Mouse (Mus musculus) frontal cortex, postnatal 10 days (tissue): ENCODE data around the gene Zan.
"Not testable (repeated sequence)": the region's sequence is repeated elsewhere in the genome, so short reads cannot be mapped to it uniquely, and the experiment has no call there.

Source experiments
- DNase-seq, 2 experiments: peaks; one replicate each; pipeline ENCODE4 v3.0.0; 2022; ENCODE audit warnings: low spot score in 2 of 2, mixed read lengths in 1 of 2

The Zan gene

DNA sequence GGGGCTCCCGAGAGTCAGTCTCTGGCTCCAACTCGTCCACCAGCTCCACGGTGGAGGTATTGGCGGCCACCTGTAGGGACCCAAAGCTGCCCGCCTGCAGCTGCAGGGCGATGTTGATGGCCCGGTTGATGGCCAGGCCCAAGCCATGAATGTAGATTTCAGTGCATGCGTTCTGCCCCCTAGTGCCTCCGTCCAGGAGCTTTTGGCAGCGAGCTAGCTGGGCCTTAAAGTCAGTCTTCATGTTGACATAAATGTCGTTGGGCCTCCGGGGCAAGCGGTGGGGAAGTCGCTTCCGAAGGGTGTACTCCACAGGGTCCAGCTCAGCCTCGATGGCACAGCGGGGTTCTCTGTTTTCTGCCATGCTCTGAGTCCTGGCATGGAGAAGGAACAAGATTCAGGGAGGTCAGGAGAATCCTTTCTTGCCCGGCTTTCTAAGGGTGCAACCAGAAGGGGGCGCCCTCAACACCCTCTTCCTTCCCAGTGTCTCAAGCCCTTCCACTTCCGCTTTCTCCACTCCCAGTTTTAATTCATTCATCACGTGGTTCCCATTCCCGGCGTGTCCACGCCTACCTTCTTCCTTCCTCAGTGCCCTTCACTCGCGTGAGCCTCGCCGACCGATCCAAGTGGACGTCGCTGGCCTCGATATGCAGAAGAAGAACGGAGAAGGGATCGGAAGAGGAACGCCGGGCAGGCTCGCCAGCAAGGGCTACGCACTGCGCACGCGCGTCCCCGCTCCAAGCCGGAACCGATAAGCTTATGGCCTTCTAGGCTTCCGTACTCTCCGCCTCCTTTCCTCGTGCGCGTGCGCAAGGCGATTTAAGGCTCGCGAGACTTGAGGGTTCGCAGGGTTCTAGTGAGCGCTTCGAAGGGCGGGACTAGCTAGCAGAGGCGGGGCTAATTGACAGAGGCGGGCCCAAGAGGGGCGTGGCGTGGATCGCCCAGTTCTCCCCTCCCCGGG is 25.1 kb upstream of the Zan start, which contains the start of gene Pop7:
Pop7 (minus strand) TSS at position 810 of the 958 bp plus-strand sequence.
- peak; percentile 99 to 100 for DNase-seq

DNA sequence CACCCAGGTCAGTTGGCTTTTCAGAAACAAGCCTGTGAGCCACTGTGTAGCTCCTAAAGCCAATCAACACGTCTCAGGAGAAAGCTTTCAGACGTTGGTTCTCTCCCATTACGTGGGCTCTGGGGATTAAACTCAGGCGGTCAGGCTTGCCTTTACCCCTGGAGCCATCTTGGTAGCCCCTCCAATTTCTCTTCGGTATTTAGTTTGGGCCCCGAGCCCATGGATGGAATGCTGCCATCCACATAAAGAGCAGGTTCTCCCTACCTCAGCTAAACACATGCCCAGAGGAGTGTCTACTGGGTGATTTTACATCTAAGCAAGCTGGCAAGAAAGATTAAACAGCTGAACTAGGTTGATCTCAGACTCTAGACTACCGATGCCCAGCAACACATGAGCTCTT is 23.3 kb upstream of the Zan start:
- DNase-seq: no peak

DNA sequence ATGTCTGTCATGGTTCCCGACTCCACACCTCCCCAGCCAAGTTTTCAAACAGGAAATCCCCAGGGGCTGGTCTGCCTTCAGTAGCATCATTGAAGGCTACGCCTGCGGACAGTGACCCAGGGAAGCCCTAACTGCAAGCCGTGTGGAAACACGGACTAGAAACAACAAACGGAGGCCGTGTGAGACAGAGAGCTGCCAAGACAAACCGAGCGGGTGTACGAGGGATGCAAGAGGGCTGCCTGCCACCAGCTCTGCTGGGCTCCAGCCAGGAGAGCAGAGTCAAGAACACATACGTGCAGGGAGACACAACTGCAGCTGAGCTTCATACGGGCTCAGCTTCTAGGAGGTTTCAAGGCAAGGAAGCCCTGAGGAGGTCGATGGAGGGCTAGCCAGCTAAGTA is 17.0 kb upstream of the Zan start:
- no peak for DNase-seq

DNA sequence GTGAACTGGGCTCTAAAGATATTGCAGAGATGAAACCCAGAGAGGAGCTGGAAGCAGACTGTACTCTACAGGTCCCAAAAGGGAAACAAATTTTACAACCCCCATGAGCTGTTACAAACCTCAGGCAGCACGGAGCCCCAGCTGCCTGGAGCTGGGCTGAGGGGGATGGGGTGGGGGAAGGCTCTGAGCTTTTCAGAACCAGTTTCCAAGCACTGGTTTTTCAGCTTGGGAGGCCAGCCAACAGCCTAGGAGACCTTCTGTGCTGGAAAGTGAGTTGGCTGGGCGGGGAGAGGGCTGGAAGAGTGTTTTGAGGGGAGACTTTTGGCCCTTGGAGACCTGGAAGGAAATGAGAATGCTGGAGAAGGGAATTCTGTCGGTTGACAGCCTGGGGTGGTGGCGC is 14.7 kb upstream of the Zan start:
- DNase-seq: peak in 1 of 2 experiments; percentile 26

DNA sequence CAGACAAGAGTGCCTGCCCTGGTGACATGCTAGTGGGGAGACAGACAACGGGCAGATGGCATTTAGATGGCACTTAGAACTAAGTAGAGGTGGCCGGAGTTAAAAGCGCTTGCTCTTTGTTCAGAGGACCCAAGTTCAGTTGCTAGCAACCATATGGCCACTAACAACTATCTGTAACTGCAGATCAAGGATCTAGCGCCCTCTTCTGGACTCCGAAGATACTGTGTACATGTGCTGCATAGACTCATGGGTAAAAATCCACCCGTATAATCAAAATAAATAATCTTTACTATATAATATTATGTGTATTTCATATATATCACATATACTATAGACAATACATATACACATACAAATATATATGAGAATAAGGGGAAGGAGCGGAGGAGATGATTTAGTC is 10.8 kb upstream of the Zan start:
- DNase-seq: no peak

DNA sequence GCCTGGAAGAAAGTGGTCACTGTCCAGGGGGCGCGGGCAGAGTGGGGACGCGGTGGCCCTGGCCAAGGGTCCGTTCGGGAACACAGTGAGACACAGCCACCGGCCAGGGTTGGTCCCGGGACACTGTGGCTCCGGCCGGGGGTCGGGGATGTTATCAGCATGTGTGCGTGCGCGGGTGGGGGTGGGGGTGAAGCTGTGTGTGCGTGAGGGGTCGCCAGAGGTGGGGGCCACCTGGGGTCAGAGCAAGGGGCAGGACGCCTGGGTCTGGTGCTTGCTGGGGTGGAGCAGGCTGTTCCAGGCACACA is 8.9 kb upstream of the Zan start:
- no peak for DNase-seq

DNA sequence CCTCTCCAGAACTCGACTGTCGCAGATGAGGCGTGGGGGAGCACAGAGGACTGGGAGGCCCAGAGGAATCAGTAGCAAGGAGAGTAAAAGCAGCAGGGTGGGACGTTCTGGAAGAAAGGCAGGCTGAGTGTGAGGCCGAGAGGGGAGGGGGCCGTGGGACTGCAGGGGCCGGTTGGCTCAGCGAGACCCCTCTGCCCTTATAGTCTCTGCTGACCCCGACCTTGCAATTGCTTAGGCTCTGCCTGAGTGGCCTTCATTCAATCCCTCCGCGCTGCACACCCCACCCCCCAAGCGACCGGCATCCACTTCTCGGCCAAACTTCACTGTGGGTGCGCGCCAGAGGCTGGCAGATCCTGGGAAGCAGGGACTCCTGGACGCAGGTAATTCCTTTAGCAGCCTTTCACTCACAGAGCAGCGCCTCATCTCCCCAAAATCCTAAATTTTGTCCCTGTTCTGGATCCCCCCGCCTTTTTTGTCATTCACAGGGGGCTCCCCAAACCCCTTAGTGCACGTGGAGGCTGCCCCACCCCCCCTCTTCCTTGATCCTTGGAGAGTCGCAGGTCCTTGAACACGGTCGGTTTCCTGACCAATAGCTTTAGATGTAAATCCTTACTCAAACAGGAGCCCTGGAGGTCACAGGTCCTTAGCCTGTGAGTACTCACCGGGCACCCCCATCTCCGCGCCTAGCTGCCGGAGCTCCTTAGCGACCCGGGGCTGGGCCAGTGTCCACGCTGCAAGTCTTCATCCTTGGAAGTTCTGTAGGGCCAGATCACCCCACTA is 8.4 kb upstream of the Zan start:
- no peak for DNase-seq

DNA sequence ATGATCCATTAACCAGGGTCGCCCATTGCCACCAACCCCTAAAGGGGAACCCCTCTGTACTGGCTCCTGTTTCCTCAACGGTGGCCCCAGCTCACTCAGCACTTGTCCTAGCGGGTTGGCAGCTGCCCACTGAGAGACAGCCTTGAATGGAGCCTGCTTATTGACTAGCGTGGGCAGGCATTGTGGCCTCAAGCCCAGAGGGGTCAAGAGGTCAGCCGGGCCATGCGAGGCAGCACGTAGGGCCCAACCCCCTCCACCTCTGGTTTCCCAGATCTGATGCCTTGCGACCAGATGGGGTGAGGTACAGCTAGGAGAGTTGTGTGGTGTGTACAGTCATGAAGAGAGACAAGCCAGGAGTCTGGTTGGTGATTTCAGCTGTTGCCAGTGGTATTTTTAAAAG is 5.0 kb upstream of the Zan start:
- peak in 1 of 2 experiments; percentile 17 for DNase-seq

DNA sequence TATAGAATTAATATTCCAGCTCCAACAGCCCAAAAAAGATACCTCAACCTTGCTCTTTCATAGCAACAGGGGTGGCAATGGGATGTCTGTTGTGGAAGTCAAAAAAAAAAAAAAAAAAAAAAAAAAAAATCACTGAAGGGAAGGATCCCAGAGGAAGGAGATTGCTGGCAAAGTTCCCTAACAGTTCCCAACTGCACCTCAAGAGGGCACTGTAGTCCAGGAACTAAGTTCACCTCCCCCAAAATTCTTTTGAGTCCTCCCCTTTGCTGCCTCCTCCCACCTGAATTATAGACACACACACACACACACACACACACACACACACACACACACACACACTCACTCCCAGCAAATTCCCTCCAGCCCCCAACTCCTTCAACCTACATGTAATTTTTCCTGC is 4.3 kb upstream of the Zan start:
- DNase-seq: peak; percentile 41 to 65

DNA sequence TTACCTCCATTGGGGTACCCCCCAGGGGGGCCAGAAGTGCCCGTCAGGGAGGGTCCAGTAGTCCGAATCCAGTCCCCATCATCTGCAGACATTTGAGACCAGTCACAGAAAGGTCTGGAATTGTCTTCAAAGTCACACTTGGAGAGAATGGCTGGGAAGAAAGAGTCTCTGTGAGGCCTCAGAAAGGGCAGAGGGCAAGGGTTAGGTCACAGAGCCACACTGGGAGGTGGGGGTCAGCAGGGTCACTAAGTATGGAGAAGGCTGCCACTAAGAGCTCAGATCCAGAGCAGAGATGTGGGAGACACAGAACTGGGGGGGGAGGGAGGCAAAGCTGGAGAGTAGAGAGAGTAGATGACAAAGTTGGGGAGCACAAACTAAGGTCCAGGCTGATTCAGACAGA is 2.5 kb downstream of the Zan start:
- no peak for DNase-seq

DNA sequence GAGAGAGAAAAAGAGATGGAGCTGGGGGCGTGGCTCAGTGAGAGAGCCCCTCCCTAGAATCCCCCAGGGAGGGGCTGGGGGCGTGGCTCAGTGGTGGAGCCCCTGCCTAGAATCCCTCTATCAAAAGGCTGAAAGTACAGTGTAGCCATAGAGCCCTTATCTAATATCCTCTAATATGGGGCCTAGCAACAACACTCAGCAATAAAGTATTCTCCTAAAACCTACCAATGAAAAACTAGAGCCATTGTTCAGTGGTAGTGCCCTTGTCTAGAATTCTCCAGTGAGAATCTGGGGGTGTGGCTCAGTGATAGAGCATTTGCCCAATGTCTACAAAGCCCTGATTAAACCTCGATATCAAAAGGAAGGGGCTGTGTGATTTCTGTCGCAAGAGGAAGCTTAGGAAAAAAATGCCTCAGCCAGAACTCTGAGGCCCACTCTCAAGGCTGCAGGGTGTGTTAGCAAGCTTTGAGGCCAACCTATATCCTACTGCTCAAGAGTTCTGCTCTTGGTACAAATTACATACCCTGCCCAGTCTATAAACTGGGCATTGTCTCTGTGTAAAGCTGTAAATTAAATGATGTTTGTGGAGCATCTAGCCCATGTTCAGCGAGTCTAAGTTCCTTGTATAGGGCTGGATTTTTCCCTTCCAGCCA is 4.5 kb downstream of the Zan start:
- no peak for DNase-seq

DNA sequence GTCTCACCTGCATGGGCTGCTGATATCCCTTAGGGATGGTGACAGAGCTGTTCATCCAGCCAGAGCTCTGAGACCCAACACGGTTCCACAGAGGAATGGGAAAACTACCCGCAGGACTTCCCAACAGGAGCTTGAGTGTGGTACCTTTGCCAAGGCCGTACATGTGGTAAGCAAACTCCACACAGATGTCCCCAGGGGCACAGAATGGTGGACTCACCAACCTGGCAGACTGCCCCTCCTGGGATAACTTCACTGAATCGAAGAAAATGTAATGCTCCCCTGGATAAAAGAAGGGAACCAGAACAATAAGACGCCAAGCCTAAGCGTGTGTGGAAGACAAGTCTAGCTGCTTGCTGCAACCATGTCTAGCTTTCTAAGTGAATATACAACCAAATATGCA is 9.9 kb downstream of the Zan start:
- DNase-seq: no peak

DNA sequence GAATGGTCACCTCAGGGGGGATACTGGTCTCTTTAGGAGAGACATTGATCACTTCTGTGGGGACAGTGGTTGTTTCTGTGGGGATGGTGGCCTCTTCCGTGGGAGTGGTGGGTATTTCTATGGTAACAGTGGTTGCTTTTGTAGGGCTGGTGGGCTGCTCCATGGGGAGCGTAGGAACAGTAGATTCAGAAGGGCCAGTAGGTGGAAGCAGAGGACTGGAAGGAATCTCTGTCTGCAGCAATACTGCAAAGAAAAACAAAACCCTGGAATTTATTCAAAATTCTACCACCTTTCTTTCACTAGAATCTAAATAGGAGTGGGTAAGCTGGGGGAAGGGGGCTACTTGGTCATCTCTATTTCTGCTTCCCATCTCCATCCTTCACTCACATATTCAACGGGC is 11.8 kb downstream of the Zan start:
- DNase-seq: peak in 1 of 2 experiments; percentile 12

DNA sequence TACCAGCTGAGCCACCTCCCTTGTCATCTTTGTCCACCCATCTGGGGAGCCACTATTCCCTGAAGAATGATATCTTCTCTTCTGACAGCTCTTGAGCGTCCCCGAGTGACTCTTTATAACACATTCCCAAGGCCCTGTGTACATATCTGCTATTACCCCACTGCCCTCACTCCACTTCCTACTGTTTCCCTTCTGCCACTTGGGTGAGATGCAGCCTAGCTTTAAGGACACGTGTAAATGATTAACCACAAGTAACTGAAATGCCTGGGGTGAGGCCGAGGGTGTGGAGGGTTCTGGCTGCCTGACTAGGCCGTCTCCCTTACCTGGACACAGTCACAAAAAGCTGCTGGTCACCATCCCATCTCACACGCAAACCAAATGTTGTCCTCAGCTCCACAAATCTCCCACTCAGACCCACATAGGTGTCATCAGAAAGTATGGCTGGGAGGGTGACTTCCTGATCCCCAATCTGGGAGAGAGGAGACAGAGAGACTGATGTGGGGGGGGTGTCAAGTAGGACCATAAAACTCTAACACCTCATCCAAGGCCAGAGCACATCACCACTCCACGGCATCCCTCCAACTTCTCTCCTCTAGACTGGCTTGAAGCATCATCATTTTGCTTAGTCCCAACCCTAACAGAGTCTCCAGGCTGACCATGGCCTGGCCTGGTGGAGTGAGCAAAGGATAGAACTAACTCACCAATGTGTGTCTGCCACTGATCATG is 20.8 kb downstream of the Zan start:
- no peak for DNase-seq

DNA sequence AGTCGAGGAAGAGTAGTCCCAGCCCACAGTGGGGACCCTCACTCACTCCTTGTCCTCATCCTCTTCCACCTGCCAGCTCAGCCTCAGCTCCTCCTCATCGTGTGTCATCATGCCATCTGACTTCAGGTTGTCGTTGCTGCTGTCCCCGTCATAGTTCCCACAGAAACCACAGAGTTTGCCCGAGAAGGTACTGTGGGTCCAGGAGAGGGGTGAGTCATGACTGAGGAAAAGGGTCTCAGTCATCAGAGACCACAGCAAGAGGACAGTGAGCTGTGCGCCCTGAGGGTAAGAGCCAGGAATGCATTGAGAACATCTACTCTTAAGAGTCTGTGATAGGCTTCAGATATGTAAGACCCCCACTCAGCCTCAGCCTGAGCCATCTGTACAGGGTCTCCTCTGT is 21.7 kb downstream of the Zan start:
- DNase-seq: no peak

DNA sequence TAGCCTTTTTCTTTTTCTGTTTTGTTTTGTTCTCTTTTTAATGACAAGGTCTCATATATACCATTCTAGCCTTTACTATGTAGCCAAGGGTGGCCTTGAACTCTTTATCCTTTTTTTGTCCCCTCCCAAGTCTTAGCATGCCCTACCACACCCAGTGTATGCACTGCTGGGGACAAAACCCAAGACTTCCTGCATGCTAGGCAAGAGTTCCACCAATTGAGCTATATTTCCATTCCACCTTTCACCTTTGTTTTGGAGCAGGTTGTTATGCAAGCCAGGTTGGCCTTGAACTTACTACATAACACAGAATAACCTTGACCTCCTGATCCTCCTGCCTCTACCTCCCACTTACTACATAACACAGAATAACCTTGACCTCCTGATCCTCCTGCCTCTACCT is 31.3 kb downstream of the Zan start:
- no peak for DNase-seq

DNA sequence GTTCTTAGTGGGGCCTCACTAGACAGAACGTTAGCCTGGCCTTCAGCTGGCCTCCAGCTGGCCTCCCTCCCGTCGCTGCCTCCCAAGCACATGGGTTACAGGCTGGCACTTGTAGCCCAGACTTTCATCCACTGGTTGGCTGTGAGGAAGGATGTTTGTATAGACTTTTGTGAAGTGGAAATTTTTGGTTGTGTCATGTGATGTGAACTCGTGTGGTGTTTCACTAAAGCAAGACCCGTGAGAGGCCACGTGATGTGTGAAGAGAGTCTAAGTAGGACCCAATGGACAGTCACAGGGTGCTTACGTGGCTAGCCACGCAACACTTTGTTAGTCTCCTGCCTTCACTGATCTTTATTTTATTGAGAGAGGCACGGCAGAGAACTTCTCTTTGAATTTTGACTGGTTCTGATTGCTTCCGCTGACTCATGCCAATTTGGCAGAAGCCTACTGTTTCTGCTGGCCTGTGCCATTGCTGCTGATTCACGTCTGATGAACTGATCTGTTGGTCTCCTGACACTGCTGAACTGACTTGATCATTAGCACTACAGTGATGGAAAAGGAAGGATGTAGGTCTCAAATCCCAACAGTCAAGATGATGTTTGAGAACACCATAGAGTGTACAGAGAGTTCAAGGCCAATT is 36.5 kb downstream of the Zan start:
- DNase-seq: no peak

DNA sequence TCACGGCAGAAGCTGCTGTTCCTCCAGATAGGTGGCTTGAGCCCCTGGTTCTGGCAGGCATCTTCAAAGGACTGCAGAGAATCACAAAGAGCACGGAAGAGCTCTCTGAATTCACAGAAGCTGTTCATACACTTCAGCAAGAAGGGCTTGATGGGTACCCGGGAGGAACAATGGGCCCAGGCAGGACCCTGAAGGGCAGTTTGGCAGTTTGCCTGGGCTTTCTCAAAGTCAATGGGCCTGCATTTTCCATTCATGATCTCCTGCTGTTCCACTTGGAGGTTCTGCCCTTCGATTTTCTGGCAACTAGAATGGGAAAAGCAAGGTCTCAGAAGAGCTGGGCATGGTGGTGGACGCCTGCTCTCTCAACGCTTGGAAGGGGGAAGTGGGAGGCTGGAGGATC is 43.0 kb downstream of the Zan start:
- DNase-seq: no peak

DNA sequence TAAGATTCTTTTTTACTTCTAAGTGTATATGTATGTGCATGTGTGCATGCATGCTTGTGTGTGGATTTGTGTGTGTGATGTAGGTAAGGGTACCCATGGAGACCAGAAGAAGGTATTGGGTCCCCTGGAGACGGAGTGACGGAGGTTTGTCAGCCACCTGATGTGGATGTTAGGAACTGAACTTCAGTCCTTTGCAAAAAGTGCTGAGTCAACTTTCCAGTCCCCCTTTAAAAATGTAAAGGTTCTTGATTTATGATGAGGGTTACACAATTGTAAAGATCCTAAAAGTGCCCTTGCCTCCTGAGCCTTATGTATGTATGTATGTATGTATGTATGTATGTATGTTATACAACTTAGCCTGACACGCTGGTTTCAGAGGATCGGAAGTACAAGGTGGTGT is 46.5 kb downstream of the Zan start:
- not testable (repeated sequence) for DNase-seq

DNA sequence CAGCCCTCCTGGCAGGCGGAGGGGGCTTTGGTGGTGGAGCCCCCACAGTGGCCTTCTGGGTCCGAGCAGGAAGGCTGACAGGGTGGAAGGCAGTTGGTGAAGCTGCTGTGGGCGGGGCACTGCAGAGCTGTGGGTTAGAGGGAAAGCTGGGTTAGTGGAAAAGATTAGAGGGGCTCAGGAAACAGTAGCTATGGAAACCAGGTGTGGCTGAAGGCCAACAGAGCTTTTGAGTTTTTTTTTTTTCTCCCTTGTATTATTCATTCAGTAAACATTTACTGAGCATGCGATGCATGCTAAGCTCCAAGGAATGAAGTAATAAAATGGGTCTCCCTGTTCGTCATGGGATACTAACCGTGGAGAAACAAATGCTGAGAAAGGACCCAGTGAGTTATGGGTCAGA is 51.2 kb downstream of the Zan start:
- no peak for DNase-seq

DNA sequence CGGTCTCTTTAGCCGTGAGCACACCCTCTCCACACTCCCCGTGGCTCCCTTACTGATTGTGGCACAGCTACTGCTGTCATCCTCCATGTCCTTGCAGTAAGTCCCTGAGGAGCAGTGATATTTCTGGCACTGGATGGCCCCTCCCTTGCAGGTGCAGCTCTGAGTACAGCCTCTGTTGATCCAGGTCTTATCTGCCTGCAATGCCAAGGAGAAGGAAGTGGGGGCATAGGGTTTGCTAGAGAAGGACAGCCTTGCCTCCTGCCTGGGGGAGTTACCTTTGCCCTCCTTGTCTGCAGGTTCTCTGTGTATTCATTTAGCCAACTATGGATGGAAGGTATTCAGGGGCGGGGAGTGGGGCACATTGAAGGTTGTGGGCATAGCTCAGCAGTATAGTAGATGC is 57.0 kb downstream of the Zan start:
- DNase-seq: no peak
